Mouse (Mus musculus): Measurements from ENCODE around the gene Gm49333.

The Gm49333 gene

DNA sequence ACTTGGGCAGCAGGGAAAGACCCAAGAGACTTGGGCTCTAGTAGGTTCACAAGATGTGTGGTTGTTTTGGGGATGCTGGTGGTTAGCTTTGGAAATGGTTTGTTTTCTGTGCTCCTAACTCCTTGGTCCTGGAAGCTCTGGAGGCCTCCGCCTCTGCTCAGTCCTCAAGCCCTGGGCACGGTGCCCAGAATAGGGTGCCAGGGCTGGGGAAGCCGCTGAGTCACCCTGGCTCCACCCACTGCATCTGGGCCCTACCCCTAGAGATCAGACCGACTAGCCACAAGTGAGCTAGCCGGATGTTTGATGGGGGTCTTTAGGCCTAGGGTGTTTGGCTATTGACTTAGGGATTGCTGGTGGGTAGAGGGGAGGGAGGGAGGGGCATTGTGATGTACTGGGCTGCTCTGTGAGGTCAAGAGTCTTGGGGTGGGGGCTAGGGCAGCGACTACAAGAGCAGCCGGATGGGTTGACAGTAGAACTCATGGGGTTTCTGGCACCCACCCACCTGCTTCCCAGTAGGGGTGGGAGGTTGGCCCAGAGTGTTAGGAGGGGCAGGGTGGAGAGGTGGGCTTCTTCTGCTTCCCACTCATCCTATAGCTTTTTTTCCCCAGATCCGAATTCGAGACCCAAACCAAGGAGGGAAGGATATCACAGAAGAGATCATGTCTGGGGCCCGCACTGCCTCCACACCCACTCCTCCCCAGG lies 66.7 kb downstream of the Gm49333 start:
- peak; percentile 81 to 95 for DNase-seq (ENCODE audit: low spot score in 2 of 2)

- no peak for DNase-seq (ENCODE audit: low spot score in 2 of 2)
Observed at GRCm38 (mm10) chr16:20690774-20691173, 79.4 kb downstream of the Gm49333 start.

- DNase-seq (ENCODE audit: low spot score in 2 of 2) = no peak
Observed at GRCm38 (mm10) chr16:20691617-20692016, 80.2 kb downstream of the Gm49333 start.

DNA sequence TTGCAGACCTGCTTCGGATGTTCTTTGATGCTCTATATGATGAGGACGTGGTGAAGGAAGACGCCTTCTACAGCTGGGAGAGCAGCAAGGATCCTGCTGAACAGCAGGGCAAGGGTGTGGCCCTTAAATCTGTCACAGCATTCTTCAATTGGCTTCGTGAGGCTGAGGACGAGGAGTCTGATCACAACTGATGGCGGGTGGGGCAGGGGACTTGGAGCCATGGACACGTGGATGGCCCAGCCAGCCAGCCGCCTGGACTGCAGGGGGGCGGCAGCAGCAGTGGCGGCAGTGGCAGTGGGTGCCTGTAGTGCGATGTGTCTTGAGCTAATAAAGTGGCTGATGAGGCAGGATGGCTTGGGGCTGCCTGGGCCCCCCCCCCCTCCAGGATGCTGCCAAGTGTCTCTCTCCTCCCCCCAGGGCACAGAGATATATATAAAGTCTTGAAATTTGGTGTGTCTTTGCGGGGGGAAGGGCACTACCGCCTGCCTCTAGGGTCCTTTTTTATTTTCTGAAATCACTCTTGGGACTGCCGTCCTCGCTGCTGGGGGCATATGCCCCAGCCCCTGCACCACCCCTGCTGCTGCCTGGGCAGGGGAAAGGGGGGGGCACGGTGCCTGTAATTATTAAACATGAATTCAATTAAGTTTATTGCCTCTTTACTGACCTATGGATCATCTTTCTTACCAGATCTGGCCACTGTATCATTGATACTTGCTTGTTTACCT lies 81.0 kb downstream of the Gm49333 start:
- peak in 1 of 2 experiments; percentile 15 for DNase-seq (ENCODE audit: low spot score in 2 of 2)

DNA sequence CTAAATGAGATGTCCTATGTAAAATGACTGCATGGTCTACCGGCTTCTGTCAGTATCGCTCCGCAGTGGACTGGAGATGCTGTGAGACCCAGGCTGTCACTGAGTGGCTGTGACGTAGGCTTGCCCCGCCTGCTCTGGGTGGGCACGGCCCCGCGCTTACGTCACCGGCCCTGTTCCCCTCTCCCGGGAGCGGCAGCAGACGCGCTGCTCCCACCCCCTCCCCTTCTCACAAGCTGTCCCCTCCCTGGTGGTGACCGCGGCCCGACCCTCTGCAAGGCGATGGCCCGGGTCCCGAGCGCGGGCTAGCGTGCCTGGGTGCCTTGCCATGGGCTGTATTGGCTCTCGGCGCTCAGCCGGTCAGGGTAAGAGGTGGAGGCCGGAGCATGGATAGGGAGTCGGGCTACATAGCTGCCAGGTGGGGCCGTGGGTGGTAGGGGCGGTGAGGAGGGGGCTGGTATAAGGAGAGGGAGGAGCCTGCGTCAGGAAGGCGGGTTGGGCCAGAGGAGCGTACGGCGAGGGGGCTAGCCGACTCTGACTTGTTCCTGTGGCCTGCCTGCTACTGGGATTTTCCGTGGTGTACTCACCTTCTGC lies 81.8 kb downstream of the Gm49333 start, which contains the start of gene Fam131a:
Fam131a (plus strand) TSS at position 131 of the 591 bp plus-strand sequence.
- DNase-seq (ENCODE audit: low spot score in 2 of 2) = peak; percentile 59 to 76

- peak; percentile 13 to 21 for DNase-seq (ENCODE audit: low spot score in 2 of 2)
Observed at GRCm38 (mm10) chr16:20694781-20695180, 83.4 kb downstream of the Gm49333 start.

Data from spleen, postnatal 10 days (tissue).